Mouse (Mus musculus) B cell, adult 2 months (primary cell): ENCODE results near the gene Mettl22.
A peak's percentile ranks its signal among the peaks of the same experiment; 100 is the strongest.

ENCODE experiments used
- DNase-seq, 2 experiments: peaks; one replicate each; pipeline ENCODE4 v3.0.0; 2022

The Mettl22 gene

DNA sequence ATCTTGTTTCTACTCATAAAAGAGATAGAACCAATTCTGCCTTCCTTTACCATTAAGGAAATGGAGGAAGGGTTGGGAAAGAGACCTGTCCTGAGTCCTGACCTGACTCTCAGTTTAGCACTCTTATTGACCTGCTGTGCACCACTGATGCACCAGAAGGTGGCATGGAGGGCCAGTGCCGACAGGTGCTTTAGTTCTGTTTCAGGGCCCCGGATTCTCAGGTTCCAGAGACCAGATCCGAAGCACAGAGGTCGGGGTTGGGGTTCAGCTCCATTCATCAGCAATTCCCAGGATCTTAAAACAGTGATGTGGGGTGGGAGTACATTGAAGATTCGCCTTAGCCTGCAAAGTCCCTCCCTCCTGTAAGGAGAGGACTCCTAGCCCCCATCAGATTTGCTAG, 42.2 kb downstream of the Mettl22 start:
- no peak for DNase-seq

- peak; percentile 11 for DNase-seq
These were observed 42.8 kb downstream of the Mettl22 start, which contains the start of gene Abat for GRCm38 (mm10) chr16:8513236-8513906. TSS of gene Abat (plus strand) at chr16:8513429.

DNA sequence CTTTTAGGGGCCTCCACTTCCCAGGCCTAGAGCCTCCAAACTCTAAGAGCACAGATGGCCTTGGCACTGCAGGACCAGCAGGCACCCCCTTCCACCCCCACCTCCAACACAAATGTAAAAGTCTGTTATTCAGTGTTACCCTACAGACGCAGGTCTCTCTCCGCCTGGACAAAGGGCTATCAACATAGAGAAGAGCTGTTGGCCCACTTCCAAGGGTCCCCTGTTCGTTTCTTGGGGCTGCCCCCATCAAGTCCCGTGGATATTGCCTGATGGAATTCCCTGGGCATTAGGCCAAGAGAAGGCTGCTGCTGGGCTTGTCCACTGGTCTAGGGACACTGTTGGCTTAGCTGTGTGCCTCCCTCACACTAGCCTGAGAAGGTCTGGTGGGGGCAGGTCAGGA, 43.6 kb downstream of the Mettl22 start:
- no peak for DNase-seq

DNA sequence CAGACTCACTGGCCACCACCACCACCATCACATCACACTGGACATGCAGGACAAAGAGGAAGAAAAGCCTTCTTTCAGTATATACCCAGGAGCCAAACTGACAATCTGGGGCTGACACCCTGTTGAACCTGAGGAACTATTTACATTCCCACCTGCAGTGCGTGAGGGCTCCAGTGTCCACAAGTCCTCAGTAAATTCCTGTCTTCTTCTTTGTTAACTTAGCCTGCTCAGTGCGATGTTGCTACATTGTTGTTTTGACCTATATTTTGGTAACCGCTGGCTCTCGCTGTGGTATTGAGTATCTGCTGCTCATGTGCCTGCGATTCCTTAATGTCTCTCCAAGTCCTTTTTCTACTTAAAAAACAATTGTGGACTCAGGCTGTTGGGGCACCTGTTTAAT, 49.9 kb downstream of the Mettl22 start:
- no peak for DNase-seq

DNA sequence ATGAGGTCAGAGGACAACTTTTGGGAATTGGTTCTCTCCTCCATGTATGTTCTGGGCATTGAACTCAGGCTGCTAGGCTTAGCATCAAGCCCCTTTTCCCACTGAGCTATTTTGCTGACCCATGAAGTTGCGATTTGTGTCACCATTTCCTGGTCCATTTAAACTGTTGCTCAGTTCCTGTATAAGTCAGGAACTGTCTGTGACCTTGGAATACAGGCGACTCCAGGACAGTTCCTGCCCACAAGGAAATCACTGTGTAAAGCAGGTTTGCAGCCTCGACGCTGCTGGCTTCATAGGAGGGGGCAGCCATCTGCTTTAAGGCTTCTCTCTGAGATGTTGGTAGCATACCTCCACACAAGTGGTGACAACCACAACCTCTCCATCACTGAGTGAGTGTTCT, 50.7 kb downstream of the Mettl22 start:
- no peak for DNase-seq

- no peak for DNase-seq
These were observed 53.0 kb downstream of the Mettl22 start for GRCm38 (mm10) chr16:8523480-8524144.

GRCm38 (mm10) chr16:8524163-8524847, 53.7 kb downstream of the Mettl22 start:
- DNase-seq = no peak

DNA sequence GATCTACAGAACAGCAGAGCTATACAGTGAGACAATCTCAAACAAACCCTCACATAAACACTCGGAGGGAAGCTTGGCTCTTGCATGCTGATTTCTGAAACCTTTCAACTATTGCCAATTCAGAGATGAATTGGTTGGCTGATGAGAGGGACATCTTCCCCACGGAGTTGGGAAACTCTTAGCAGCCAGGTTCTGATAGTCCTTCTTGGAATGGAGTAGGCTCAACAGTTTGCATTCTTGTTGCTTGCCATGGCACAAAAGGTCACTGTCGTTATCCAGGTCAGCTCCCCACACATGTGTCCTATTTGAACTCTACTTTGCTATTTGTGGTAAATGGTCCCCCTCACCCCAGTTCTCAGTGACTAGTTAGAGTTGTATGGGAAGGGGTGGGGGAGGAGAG, 54.7 kb downstream of the Mettl22 start:
- no peak for DNase-seq

DNA sequence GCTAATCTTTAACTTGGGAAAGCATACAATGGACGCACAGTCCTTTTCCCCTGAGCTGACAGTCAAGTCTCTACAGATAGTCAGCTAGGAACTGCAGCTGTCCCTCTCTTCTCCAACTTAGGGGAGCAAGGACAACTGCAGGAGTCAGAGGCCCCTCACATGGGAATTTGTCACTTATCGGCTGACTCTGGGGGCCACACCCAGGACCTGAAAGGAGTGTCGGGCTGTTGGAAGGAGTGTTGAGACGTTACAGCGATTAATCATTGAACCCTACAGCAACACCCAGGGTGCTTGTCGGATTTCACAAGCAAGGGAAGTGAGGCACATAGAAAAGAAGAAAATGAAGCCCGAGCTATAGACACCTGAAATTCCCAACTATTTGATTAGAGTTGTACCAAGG, 55.3 kb downstream of the Mettl22 start:
- DNase-seq = no peak

DNA sequence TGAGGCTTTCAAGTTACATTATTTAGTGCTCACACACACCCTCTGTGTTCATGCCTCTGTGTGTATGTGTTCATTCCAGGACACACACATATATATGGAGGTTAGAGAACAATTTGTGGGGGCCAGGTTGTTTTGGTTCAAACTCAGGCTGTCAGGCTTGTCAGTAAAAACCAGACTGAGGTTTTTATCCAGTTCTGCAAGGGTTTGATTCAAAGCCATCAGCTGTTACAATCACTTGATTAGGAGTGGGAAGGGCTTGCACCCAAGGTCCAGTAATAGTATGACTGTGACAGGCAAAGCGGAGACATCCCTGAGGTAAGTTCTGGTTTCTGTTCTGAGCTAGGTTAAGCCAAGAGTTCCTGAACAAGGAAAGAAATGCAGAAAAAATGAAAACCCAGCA, 58.8 kb downstream of the Mettl22 start:
- DNase-seq = no peak

- no peak for DNase-seq
These were observed 59.4 kb downstream of the Mettl22 start for GRCm38 (mm10) chr16:8530018-8530417.

DNA sequence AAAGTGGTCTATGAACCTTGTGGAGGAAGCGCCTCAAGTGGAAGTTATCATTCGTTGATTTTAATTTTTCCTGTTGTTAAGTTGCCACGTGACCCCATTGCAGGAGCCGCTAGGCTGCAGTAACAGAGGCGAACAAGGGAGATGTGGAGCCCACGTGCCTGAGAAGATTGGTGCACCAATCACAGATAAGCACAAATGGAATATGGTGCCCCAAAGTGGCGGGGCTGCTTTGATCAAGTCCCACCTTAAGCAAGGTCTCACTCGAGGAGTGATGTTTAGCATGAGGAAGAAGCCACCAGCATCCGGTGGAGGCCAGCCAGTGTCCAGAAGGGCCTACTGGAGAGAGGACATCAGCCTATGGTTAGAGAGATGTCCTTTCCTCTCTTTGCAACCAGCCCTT, 61.9 kb downstream of the Mettl22 start:
- DNase-seq = no peak

DNA sequence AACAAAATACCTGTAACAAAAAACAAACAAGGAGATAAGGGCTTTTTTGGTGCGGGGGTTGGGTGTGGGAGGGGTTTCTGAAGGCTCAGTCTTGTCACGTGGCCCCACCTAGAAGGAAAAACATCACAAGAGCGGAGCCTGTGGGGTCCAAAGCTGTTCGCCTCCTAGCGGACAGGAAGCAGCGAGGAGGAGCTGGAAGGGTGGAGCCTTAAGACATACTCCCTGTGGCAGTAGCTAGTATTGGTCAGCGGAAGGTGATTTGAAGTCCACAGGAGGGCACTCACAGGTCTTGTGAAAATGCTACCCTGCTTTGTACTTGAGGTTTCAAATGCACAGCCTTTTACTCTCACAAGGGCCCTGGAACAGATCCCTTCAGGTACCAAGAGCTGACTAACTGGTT, 62.3 kb downstream of the Mettl22 start:
- DNase-seq = no peak

DNA sequence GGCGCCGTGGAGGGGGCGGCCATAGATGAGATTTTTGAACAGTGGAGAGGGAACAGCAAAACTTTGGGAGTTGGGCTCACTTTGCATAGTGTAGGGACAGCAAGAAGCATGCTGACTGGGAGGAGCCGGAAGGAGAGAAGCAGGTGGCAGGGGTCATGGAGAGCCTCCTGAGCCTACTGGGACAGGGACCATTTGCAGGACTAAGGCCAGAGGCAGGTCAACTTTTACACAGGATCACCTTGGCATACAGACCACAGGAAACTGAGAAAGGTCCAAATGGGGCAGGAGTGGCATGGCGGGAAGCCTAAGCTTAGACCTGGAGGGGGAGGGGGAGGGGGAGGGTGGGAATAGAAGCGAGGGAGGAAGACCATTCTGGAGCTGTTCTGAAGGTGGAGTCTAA, 62.9 kb downstream of the Mettl22 start:
- DNase-seq = no peak

DNA sequence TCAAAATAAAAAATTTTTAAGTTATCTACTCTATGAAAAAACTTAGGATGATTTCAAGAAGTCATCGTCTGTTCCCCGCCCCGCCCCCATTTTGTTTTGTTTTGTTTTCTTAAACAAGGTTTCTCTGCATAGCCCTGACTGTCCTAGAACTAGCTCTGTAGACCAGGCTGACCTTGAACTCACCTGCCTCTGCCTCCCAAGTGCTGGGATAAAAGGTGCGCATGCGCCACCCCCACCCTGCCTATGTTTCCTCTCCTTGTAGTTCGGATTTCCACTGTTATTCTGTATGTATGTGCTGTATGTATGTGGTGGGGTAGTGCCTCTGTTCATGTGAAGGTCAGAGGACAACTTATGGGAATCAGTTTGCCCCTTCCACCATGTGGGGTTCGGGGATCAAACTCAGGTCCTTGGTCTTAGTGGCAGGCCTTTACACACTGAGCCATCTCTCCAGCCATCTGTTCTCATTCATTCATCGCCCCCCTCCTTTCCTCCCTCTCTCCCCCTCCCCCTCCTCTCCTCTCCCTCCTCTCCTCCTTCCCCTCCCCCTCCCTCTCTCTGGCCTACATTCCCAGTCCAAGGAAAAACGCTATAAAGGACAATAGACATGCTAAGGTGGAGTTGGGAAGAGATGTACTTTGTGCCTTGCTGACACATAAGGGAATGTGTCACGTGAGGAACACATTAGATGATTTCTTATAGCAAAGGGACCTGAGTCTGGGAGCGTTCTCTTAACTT, 64.0 kb downstream of the Mettl22 start:
- no peak for DNase-seq

- DNase-seq = no peak
These were observed 64.8 kb downstream of the Mettl22 start for GRCm38 (mm10) chr16:8535411-8535810.

DNA sequence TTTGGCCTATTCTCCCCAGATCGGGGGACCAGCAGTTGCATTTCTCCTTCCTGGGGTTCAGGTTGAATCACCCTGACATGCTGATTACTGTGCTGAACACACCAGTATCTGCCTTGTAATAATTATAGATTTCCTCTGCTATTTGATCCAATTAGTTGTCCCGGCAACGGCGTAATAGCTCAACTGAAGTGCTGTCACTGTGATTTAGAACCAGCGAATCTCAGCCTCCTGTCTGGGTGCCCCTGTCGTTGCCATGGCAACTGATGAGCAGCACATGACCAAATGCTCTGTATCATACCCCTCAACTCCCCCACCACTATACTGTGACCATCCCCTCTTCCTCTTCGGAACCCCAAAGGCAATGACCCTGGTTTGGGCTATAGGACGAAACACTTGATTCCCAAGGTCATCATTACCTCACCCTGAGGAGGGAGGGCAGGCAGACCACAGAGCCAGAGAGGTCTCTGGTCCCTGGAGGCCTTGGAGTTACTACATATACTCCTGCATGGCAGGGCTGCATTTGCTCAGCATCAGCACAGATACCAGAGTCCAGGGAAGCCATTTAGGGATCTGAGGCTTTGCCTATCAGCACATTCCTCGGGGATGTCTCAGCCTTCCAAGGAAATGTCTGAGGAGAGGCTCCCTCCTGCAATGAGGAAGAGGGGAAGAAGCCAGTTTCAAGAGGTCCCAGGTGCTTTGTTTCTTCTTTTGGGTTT, 68.7 kb downstream of the Mettl22 start:
- DNase-seq = no peak
